Mouse (Mus musculus): ENCODE results near the gene Hnrnpdl. TPM values are rescaled to one million over a fixed set of nuclear protein-coding genes. Genes with fewer than 3 reads are reported as not detected.

Gene Hnrnpdl
- polyA plus RNA-seq, 1 experiment: 254 TPM

GRCm38 (mm10) chr5:100005896-100006295, 33.6 kb downstream of the Hnrnpdl start:
- DNase-seq (ENCODE audit: low spot score): no peak

- DNase-seq (ENCODE audit: low spot score): no peak
These were observed 34.0 kb downstream of the Hnrnpdl start for GRCm38 (mm10) chr5:100005431-100005830.

- no peak for DNase-seq (ENCODE audit: low spot score)
These were observed 35.6 kb downstream of the Hnrnpdl start for GRCm38 (mm10) chr5:100003895-100004294.

GRCm38 (mm10) chr5:100000500-100000899, 39.0 kb downstream of the Hnrnpdl start:
- no peak for DNase-seq (ENCODE audit: low spot score)

- no peak for DNase-seq (ENCODE audit: low spot score)
These were observed 39.4 kb downstream of the Hnrnpdl start for GRCm38 (mm10) chr5:100000048-100000447.

- no peak for DNase-seq (ENCODE audit: low spot score)
These were observed 44.8 kb downstream of the Hnrnpdl start for GRCm38 (mm10) chr5:99994680-99995079.

GRCm38 (mm10) chr5:99994166-99994565, 45.3 kb downstream of the Hnrnpdl start:
- no peak for DNase-seq (ENCODE audit: low spot score)

Other genes starting within 250 kb of the Hnrnpdl start
- 0.10 TPM in 1 of 2 replicates, not detected in the other for gene Vamp9, start 133.4 kb downstream of the Hnrnpdl start, polyA plus RNA-seq (2012; rRNA removed)
- gene Hnrnpd, start 60.7 kb downstream of the Hnrnpdl start, polyA plus RNA-seq (2012; rRNA removed): 129 and 130 TPM in 2 replicates
- 1.2 and 1.5 TPM in 2 replicates for gene 4930524J08Rik, start 60.6 kb downstream of the Hnrnpdl start, polyA plus RNA-seq (2012; rRNA removed)
- 25.4 and 28.2 TPM in 2 replicates for gene Enoph1, start 321 bp upstream of the Hnrnpdl start, polyA plus RNA-seq (2012; rRNA removed)
- 0.85 and 1.8 TPM in 2 replicates for gene Tmem150c, start 120.1 kb upstream of the Hnrnpdl start, polyA plus RNA-seq (2012; rRNA removed)